Mouse (Mus musculus): ENCODE measurements around the gene Rnf151. TPM values are rescaled to one million over a fixed set of nuclear protein-coding genes. Genes with fewer than 3 reads are reported as not detected.
"Not testable (repeated sequence)": the region's sequence is repeated elsewhere in the genome, so short reads cannot be mapped to it uniquely, and the experiment has no call there.

Gene Rnf151
- polyA plus RNA-seq, 1 experiment: not detected

GRCm38 (mm10) chr17:24724184-24724583 lies 6.3 kb upstream of the Rnf151 start, which contains the start of gene Ndufb10:
Gene Ndufb10 (minus strand): TSS chr17:24724478.
- peak within 1 kb of the TSS; percentile 87 for H3K27ac ChIP-seq (ENCODE audit: insufficient read depth, low read depth, low read length)

GRCm38 (mm10) chr17:24723881-24724180 lies 6.0 kb upstream of the Rnf151 start:
- WGBS: under 1% methylated on average over 15 of the region's 15 CpGs
- Histone ChIP-seq H3K27ac (ENCODE audit: insufficient read depth, low read depth, low read length) (peak overlapping the region; percentile 87), H3K4me1 (ENCODE audit: control insufficient read depth, insufficient read depth, low read length) (peaks cover 10% of the 10 kb centered on the region), H3K4me3 (ENCODE audit: insufficient read depth, low read depth, low read length) (peak overlapping the region; percentile 77)
- TF ChIP-seq POLR2A (IDR thresholded peaks at IDR 0.05; ENCODE audit: insufficient read depth, low read depth, low read length) (no peak), CTCF (IDR thresholded peaks at IDR 0.05; ENCODE audit: insufficient read depth, low read depth, low read length) (no peak)

More at GRCm38 (mm10) chr17:24724184-24724583, 6.3 kb upstream of the Rnf151 start, which contains the start of gene Ndufb10:
- Histone ChIP-seq H3K4me1 (ENCODE audit: control insufficient read depth, insufficient read depth, low read length) (peaks cover 10% of the 10 kb centered on the region), H3K4me3 (ENCODE audit: insufficient read depth, low read depth, low read length) (peak within 1 kb of the TSS; percentile 77)
- under 1% methylated on average over 30 of the region's 30 CpGs for WGBS
- TF ChIP-seq POLR2A (IDR thresholded peaks at IDR 0.05; ENCODE audit: insufficient read depth, low read depth, low read length) (peak; percentile 90), CTCF (IDR thresholded peaks at IDR 0.05; ENCODE audit: insufficient read depth, low read depth, low read length) (peak; percentile 51; the same call in 1 of the 2 replicates)

GRCm38 (mm10) chr17:24723122-24723880 lies 5.4 kb upstream of the Rnf151 start:
- under 1% methylated on average over 12 of the region's 12 CpGs for WGBS
- H3K27ac ChIP-seq (ENCODE audit: insufficient read depth, low read depth, low read length): no peak overlapping the region; the same call in 1 of the 2 replicates
- H3K4me1 ChIP-seq (ENCODE audit: control insufficient read depth, insufficient read depth, low read length): peaks cover 10% of the 10 kb centered on the region
- TF ChIP-seq CTCF (IDR thresholded peaks at IDR 0.05; ENCODE audit: insufficient read depth, low read depth, low read length): no peak
- no peak for TF ChIP-seq POLR2A (IDR thresholded peaks at IDR 0.05; ENCODE audit: insufficient read depth, low read depth, low read length)
- peak overlapping the region; percentile 77 for H3K4me3 ChIP-seq (ENCODE audit: insufficient read depth, low read depth, low read length)

- TF ChIP-seq CTCF (IDR thresholded peaks at IDR 0.05; ENCODE audit: insufficient read depth, low read depth, low read length) (no peak), POLR2A (IDR thresholded peaks at IDR 0.05; ENCODE audit: insufficient read depth, low read depth, low read length) (no peak)
- Histone ChIP-seq H3K4me3 (ENCODE audit: insufficient read depth, low read depth, low read length) (no peak overlapping the region), H3K4me1 (ENCODE audit: control insufficient read depth, insufficient read depth, low read length) (peaks cover 10% of the 10 kb centered on the region), H3K27ac (ENCODE audit: insufficient read depth, low read depth, low read length) (no peak overlapping the region)
- 37% methylated on average over 13 of the region's 13 CpGs for WGBS
Observed at GRCm38 (mm10) chr17:24722220-24722924, 4.5 kb upstream of the Rnf151 start.

GRCm38 (mm10) chr17:24721383-24721955 lies 3.6 kb upstream of the Rnf151 start:
- H3K4me1 ChIP-seq (ENCODE audit: control insufficient read depth, insufficient read depth, low read length): peaks cover 10% of the 10 kb centered on the region
- 62% methylated on average over 7 of the region's 7 CpGs for WGBS
- not testable (repeated sequence) for H3K27ac ChIP-seq (ENCODE audit: insufficient read depth, low read depth, low read length)
- peak overlapping the region; percentile 15; the same call in 1 of the 2 replicates for H3K4me3 ChIP-seq (ENCODE audit: insufficient read depth, low read depth, low read length)

- peaks cover 10% of the 10 kb centered on the region for H3K4me1 ChIP-seq (ENCODE audit: control insufficient read depth, insufficient read depth, low read length)
- WGBS: under 1% methylated on average over 11 of the region's 11 CpGs
- H3K27ac ChIP-seq (ENCODE audit: insufficient read depth, low read depth, low read length): not testable (repeated sequence)
Observed at GRCm38 (mm10) chr17:24720616-24721015, 2.8 kb upstream of the Rnf151 start.

GRCm38 (mm10) chr17:24719494-24720222 lies 1.8 kb upstream of the Rnf151 start:
- peaks cover 10% of the 10 kb centered on the region for H3K4me1 ChIP-seq (ENCODE audit: control insufficient read depth, insufficient read depth, low read length)
- under 1% methylated on average over 61 of the region's 61 CpGs for WGBS
- peak overlapping the region; percentile 97 for H3K4me3 ChIP-seq (ENCODE audit: insufficient read depth, low read depth, low read length)
- TF ChIP-seq CTCF (IDR thresholded peaks at IDR 0.05; ENCODE audit: insufficient read depth, low read depth, low read length) (no peak), POLR2A (IDR thresholded peaks at IDR 0.05; ENCODE audit: insufficient read depth, low read depth, low read length) (peak; percentile 94)
- H3K27ac ChIP-seq (ENCODE audit: insufficient read depth, low read depth, low read length): peak overlapping the region; percentile 61; the same call in 1 of the 2 replicates

More at GRCm38 (mm10) chr17:24720616-24721015, 2.8 kb upstream of the Rnf151 start:
- peak overlapping the region; percentile 75 for H3K4me3 ChIP-seq (ENCODE audit: insufficient read depth, low read depth, low read length)

GRCm38 (mm10) chr17:24718938-24719337 lies 1.1 kb upstream of the Rnf151 start:
- Histone ChIP-seq H3K4me3 (ENCODE audit: insufficient read depth, low read depth, low read length) (peak overlapping the region; percentile 97; the same call in 1 of the 2 replicates), H3K4me1 (ENCODE audit: control insufficient read depth, insufficient read depth, low read length) (peaks cover 10% of the 10 kb centered on the region)
- 65% methylated on average over 5 of the region's 5 CpGs for WGBS
- not testable (repeated sequence) for H3K27ac ChIP-seq (ENCODE audit: insufficient read depth, low read depth, low read length)
